Mouse (Mus musculus) megakaryocyte, adult 5-6 weeks (primary cell): ENCODE measurements around the gene Lnpep. TPM values are rescaled to one million over a fixed set of nuclear protein-coding genes. Genes with fewer than 3 reads are reported as not detected.
A peak's percentile ranks its signal among the peaks of the same experiment; 100 is the strongest.

Source experiments
- ATAC-seq: 2 replicates; pipeline ENCODE4 v1.8.0; 2016; ENCODE audit warnings: mild to moderate bottlenecking, inconsistent platforms; ENCODE audit not compliant: poor library complexity, severe bottlenecking
- total RNA-seq, 2 experiments: library from RNA; stranded (forward) in 1 of 2; stranded (reverse) in 1 of 2; fragments of 153-499, 151-499 nt in 1 of 2; fragments of 221-1000, 200-1000 nt in 1 of 2; gene quantifications; 2 replicates each; pipeline versions ENCODE4 v1.2.3 to v1.2.4; 2015 to 2017

The Lnpep gene
- total RNA-seq, 2 experiments from 2014 or later, result 57.6 to 89.2 TPM

DNA sequence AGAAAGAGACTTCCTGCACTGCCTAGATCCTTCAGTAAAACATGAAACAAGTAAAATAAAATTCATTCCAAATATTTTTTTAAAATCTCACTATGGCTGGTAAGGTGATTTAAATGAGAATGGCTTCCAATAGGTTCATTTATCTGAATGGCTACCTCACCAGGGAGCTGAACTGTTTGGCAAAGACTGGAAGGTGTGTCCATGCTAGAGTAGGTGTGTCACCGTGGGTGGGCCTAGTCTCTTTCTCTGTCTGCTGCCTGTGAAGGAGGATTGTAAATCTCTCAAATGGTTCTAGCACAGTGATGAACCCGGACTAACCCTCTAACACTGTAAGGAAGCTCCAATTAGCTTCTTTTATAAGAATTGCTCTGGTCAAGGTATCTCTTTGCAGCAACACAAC lies 12.5 kb downstream of the Lnpep start:
- no peak for ATAC-seq

DNA sequence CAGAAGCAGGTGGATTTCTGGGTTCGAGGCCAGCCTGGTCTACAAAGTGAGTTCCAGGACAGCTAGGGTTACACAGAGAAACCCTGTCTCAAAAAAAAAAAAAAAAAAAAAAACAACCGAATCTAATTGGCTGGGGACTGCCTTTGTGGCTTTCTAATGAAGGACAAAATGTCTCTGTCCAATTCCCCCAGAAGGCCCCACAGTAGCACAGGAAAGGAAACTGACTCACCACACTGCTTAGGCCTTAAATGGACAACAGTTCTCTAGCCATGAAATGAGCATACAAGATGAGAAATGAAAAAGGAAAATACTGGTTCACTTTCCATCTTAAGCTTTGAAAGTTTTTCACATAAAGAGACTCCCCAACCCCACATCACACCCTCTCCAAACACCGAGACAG lies 15.3 kb downstream of the Lnpep start:
- ATAC-seq, result peak; percentile 73

DNA sequence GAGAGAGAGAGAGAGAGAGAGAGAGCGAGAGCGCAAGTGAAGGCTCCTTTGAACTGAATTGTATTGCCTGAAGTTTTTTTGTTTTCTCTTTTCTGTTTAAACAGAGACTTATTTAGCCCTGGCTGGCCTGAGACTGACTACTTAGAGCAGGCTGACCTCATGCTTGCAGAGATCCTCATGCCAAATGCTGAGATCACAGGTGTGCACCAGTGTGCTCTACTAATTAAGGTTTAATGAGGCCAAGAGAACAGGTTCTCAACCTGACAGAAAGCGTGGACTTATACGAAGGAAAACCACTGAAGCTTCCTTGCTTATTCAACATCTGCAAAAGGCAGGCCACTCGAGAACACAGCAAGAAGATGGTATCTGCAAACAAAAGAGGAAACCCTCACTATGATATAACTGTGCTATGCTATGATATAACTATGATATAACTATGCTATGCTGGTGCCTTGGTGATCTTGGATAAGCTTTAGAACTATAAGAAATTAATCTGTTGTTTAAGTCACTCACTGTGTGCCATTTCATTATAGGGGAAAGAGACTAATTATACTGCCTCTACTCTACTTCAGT lies 16.3 kb downstream of the Lnpep start:
- peak; percentile 61 for ATAC-seq

DNA sequence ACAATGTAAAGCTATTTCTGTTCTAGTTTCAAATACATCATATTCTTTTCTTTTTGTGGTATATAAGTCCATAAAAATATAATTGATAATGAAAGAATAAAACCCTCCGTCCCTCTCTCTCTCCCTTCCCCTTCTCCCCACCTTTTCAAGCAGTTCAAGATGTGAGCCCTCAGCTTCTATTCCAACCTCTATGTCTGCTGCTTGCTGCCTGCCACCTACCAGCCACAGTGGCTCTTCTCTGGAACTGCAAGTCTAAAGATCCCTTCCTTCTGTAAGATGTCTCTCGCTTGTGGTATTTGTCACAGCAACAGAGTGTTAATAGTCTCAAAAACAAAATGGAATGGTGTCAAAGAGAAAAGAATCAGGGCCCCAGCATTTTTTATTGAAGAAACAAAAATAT lies 20.3 kb downstream of the Lnpep start:
- ATAC-seq, result no peak

DNA sequence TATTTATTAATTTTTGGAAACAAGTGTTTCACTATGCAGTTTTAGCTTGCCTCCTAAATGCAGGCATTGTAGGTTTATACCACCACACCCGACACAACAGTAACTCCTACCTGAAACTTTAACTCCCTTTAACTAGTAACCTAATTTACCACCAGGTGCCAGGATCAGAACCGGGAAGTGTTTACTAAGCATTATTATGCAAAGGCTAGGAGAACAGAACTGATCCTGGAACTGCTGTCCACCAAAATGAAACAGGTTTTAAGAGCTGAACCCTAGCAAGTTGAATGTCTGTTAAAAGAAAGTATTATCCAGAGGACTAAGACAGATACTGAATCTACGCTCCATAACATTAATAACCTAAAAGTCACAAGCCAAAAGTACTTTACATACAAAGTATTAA lies 21.2 kb downstream of the Lnpep start:
- no peak for ATAC-seq

DNA sequence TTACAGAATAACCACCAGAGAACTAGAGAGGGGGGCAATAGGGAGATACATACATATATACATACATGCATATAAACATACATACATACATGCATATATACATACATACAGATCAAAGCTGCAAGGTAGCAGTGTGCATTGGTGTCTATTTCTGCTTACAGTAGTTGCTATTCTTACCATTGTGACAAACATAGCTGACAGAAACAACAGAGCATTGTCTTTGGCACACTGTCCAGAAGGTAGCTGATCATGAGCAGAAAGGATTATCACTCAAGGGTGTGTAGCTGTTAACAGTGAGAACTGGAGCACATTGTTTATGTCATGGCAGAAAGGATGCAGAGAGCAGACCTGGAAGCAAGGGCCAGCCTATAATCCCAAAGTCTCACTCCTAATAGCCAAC lies 22.1 kb downstream of the Lnpep start:
- no peak for ATAC-seq

DNA sequence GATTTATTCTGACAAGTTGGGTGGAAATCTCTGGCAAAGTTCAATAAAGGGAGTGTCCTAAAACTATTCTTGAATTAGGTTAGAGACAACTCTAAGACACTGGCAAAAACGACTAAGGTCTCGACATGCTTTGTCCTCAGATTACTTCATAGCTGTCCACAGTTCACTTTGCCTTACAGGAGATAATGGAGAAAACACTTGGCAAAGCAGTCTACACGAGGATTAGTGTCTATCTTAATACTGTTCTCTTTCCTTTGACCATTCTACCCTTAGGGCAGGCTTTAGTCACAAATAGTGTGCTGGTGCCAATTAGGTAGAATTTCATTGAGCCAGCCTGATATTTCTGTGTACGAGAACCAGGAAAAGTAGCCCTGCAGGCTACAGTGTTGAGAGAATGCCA lies 22.5 kb downstream of the Lnpep start:
- ATAC-seq, result no peak

DNA sequence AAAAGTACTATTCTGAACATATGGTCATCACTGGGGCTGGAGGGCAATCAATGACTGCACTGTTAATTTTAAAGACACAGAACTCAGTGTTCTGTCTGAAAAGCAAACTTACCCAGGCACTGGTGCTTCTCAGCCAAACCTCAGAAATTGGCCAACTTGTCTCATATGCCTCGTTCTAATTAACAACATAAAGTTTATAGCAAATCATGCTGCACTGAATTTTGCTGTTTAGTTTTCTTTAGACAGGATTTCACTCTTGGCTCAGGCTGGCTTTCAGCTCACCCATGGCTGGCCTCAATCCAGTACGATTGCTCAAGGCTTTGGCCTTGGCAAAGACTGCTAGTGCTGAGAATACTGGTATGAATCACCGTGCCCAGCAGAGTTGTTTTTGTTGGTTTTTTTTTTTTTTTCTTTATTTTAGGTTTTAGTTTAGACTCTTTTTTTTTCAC lies 24.0 kb downstream of the Lnpep start:
- peak; percentile 83 for ATAC-seq

DNA sequence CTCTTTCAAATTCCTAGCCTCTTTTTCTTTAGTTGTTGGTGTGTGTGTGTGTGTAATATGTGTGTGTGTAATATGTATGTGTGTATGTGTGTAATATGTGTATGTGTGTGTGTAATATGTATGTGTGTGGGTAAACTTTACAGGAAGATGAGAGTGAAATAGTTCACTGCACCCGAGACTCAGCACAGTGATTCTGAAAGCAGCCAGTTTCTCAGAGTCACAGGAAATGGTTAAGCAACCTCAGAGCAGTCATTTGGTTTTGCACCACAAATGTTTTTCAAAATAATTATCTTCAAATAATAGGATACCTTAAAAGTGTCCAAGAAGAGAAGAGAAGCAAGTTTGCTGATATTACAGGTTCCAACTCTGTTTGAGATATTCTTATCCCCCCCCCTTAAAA lies 24.8 kb downstream of the Lnpep start:
- peak; percentile 92 for ATAC-seq

DNA sequence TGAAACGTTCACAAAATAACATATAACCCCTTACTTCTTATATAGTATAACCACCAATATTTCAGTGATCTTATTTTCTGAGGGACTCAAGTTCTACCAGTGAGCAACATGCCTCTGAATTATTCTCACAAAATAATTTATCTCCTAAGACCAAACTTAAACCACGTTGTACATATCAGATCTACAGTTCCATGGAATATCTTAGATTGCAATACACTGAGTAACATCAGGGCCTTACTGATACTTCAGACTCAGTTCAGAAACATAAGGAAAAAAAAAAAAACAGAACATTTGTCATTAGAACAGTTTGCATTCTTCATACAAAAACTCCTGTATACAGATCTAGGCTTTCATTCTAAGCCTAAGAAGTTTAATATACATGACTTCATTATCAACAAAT lies 26.5 kb downstream of the Lnpep start:
- ATAC-seq, result no peak

DNA sequence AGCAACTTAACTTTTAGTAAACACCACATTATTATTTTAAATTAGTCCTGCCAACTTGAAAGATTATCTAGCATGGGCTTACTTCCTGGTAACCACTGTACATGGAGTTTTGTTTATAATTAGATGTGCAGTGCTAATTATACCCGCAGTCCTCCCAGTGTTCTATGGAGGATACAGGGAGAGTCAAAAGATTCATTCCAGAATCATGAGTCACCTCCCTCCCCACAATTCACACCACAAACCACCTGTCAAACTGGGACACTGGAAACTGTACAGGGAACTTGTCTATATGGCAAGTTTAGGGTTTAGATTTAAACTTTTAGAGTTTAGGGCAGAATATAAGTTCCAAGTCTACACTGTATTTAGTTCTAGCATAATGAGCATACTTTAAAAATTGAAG lies 31.9 kb downstream of the Lnpep start:
- ATAC-seq, result no peak

DNA sequence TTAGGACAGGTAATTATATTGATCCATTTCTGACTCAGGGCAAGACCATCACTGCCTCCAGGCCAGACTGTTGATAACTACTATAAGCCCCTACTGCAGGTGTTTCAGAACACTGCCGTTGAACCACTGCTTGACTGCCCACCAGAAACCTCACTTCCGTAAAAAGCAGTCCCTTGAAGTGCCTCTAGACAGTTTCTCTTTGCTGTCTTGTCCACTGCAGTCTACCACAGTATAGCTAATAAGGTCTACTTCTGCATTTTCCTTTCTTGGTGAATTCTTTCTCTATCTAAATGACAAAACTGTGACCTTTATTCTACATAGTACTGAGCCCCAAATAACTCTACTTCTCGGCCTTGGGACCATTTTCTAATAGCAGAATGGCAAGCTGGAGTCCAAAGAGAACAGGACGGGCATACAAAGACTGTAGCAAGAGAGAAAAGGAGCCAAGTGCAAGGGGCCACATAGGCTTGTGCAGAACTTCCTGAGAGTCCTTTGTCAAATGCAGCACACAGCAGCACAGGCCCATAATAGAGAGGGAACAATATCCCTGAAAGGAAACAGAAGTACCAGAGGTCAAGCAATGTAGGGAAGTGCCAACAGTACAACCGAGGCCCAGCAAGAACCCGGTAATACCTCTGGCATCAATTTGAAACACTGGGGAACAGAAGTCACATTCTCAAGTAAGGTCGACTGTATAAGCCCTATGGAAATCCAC lies 37.4 kb downstream of the Lnpep start:
- ATAC-seq, result peak; percentile 90

DNA sequence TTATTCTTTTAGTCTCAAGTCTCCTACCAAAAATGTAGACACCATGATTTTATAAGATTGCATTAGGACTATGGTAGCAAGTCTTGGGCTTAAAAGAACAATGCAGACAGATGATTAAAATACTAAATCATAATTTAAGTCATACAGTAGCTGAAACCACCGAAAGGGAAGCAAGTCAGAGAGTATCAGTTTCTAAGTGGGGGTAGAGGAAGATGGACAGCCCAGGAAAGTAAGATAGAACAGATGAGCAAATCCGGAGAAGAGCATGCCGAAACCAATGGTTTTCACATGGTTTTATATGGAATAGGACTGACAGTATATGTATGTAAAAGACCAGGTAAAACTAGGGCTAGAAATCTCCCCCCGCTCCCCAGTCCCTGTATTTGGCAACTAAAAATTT lies 39.7 kb downstream of the Lnpep start:
- peak; percentile 13; the same call in 1 of the 2 replicates for ATAC-seq

DNA sequence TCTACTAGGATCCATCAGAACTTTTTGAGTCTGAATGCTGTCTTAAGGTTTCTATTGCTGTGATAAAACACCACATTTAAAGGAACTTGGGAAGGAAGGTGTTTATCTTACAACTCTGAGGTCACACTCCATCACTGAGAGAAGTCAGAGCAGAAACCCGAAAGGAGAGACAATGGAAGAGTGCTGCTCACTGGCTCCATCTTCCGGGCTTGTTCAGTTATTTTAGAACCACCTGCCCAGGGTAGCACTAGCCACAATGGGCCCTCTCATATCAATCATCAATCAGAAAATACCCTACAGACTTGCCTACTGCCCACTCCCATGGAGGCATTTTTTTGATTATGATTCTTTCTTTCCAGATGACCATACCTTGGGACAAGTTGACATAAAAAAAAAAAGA lies 41.0 kb downstream of the Lnpep start:
- ATAC-seq, result no peak

DNA sequence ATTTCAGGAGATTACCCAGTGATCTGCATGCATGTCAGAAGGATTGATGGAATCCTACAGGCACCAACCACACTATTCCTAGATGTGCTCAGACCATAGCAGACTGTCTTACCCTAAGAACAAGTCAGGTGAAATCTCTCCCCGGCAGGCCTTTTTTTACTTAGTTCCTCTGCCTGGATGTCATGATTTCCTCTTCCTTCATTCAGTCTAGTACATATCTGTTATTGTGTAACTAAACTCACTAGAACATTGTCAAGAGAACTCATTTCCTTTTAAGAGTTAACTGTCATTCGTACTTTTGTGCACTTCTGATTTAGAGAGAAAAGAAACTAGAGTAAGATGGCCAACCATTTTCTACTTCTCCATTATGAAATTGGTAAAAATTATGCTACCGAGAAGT lies 43.6 kb downstream of the Lnpep start:
- ATAC-seq, result peak; percentile 90

DNA sequence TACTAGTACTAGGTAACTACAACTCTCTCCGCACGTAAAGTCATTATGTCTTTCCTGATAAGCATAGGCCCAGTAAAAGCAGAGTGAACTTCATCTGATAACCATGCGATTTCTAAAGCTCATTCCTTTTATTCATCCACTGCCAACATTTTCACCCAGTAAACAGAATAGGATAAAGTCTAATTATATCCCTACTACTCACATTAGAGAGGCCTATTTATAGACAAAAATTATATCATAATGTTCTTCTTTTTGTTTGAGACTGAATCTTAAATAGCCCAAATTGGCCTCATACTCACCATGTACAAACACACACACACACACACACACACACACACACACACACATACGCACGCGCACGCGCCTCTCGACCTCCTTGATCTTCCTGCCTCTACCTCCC lies 48.5 kb downstream of the Lnpep start:
- ATAC-seq, result no peak

DNA sequence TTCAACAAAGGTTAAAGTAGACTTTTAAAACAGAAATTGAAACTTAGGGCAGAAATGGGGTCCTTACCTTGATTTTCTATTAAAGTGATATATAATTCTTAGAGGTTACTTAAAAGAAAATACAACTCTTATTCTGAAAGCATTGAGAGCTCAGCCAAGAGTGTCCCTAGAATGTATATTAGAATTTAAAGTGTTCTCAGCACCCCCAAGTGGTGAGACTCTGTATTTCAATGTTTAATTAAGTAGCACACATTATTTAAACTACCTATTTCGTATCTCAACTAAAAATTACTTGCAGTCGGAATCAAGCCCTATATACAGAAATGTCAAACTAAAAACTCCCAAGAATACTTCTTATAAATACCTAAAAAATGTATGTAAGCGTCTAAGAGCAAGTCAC lies 57.8 kb downstream of the Lnpep start:
- ATAC-seq, result peak; percentile 77; the same call in 1 of the 2 replicates

DNA sequence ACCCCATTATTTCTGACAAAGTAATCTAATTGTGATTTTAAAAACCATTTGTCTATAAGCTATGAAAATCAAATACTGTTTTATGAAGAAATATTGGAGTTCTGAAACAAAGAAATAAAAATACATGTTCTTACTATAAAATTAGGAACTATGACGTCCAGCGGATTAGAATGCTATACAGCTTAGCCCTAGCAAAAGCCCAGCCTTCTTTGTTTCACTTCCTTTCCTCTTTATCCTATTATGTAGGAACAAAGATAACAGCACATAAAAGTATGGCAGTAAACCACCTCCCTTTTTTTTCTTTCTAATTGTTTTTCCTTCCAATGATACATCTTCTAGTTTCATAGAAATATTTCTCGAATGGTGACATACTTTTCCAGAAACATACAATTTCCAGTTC lies 75.9 kb downstream of the Lnpep start:
- peak; percentile 74 for ATAC-seq

DNA sequence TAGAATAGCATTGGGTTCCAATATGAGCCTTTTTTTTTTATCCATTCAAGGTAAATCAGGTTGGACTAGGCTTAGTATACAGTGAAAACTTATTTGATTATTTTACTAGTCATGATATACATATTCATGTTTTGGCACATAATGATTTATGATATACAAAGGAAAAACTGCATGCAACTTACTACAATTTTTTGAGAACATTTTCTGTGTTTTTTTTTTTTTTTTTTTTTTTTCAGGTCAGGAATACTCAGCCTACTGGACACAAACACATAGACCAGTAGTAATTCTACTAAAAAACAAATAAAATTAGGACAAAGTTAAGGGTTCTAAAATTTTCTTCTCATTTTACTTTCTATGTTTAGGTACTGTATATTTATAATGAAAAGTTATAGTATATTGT lies 93.5 kb downstream of the Lnpep start:
- no peak for ATAC-seq

DNA sequence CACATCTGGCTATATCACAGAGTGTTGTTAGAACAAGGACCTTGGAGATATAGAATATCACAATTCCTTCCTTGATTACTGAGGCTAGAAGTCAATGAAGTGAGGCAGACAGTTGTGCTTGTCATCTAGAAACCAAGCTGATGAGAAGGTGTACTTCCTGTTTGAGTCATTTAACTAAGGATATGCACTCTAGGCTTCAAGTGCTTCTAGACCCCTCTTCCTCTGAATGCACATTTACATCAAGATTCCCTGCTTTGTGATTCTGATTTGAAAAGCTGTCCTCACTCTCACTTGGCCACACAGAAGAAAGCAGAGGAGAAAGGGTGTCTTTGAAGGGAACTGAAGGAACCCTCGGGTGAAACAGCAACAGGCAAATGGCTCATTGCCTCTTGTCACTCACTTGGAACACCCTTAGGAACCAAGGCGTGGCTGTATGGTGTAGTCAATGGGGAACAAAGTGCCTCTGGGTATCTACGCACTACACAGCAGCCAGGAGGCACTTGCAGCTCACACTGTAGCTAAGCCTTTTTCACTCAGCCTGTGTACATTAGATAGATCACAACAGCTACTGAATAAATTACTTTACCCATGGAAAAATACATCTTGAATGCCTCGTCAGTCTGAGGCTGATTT lies 108.3 kb downstream of the Lnpep start:
- ATAC-seq, result no peak

DNA sequence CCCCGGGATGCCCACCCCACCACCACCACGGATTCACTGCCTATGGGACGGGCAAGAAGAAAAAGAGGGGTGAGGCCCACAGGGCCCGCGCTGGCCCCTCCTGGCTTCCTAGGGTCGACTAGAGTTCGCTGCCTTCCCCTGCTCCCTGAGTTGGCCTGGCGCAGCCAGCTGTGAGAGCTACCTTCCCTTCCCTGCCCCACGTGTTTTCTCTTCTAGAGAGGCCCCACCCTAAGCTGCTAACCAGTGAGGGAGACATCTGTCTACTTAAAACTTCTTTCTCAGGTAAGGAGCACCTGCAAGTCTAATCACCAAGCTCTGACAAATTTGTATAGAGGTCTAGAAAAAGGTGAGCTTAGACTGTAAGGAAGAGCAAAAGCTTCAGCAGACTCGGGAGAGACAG lies 118.2 kb downstream of the Lnpep start:
- no peak for ATAC-seq

DNA sequence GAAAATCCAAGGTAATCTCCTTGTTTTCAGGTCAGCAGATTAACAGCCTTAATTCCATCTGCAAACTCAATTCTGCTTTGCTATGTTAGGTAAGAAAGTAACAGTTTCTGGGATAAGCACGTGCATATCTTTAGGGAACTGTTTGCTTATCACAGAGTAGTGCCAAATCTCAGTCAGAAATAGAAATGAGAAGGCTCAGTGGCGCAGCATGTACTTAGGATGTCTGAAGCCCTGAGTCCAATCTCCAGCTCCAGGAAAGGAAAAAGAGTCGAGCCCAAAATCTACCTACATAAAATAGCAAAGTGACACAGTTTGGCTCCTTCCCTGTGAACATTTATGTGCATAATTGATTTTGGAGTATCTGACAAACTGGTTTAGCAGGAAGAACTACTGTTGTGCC lies 125.6 kb downstream of the Lnpep start:
- no peak for ATAC-seq
